Mouse (Mus musculus) left cerebral cortex, postnatal 14 days (tissue): ENCODE data around the gene Retnlb. TPM values are rescaled to one million over a fixed set of nuclear protein-coding genes. Genes with fewer than 3 reads are reported as not detected.
"Not testable (repeated sequence)": the region's sequence is repeated elsewhere in the genome, so short reads cannot be mapped to it uniquely, and the experiment has no call there.

Source experiments
- DNase-seq, 2 experiments: peaks; one replicate each; pipeline ENCODE4 v3.0.0; 2021 to 2022; ENCODE audit warnings: low spot score in 2 of 2, mixed read lengths in 1 of 2
- intact Hi-C: fragments of 180-260 bp; cut with DNase I; formaldehyde crosslinking; loops from one replicate; pipeline ENCODE4 v1.15.1; 2025
- total RNA-seq, 2 experiments: library from RNA; stranded (reverse); gene quantifications; 2 replicates each; pipeline ENCODE4 v1.2.3; 2021

The Retnlb gene
- total RNA-seq, 2 experiments from 2014 or later: not detected

DNA sequence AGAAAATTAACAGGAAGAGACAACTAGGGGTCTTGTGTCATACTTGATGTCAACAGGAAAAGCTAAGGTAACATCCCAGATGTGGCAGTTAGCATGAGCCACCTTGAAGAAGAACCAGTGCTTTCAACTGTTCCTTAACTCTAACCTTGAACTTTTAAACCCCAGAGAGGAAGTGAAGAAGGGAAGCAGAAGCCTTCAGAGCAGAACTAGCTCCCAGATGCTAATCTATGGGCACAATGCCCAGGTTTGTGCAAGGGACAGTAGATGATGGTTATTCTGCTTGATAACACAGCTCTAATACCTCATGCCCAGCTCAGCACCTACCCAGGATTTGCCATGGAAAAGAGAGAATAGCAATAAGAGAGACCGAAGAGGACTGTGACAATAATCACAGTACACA is 48.3 kb downstream of the Retnlb start:
- DNase-seq, intact Hi-C loops: not testable (repeated sequence)

DNA sequence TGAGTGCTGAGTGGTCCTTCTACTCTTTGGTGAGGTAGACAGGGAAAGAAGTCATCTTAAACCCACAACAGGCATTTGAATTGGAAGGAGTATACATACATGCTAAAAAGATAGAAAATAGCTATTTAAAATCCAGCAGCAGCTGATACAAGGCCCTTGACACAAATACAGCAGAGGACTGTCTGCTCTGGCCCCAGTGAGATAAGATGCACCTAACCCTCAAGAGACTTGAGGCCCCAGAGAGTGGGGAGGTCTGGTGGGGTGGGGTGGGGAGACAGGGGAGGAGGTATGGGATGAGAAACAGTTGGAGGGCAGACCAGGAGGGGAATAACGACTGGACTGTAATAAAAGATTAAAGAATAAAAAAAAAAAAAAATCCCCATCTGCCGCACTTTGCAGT is 51.0 kb downstream of the Retnlb start:
- intact Hi-C loops: no loop called here
- DNase-seq: no peak

Other genes starting within 250 kb of the Retnlb start
- gene Trat1, start 44.8 kb upstream of the Retnlb start, total RNA-seq: under 1 TPM; 0.07 to 0.38 TPM
- 1 to 10 TPM in 1 of 2 experiments, under 1 TPM in 1; 0.66 to 1.6 TPM for gene Retnla, start 25.7 kb downstream of the Retnlb start, total RNA-seq
- gene Retnlg, start 55.8 kb downstream of the Retnlb start, total RNA-seq: not detected
- gene Dzip3, start 177.3 kb downstream of the Retnlb start, total RNA-seq: 10 to 100 TPM; 75.4 to 79.7 TPM
- gene Cip2a, start 177.3 kb downstream of the Retnlb start, total RNA-seq: 1 to 10 TPM; 3.5 to 4.0 TPM
- gene Myh15, start 240.6 kb downstream of the Retnlb start, total RNA-seq: under 1 TPM; 0.47 to 0.53 TPM